25 mouse cellular contexts compared by ENCODE assay signal in genomic region chr16:58629736-58630135, GRCm38 (mm10). TPM values are rescaled to one million over a fixed set of nuclear protein-coding genes. Genes with fewer than 3 reads are reported as not detected.
"Had no signal": no experiment of that assay in that cellular context is flagged by ENCODE, and none has a peak within 500 bp of the region (broad histone marks: within the 10 kb centered on the region; RNA-seq: fewer than 3 reads in every experiment).

No protein-coding gene starts in this region.

- H3K27me3 ChIP-seq: intestine, embryonic 15.5 days; limb, embryonic 13.5 days; megakaryocyte, embryonic 14.5 days; neural tube, embryonic 13.5 days; stomach, embryonic 15.5 days had no signal

- H3K36me3 ChIP-seq: intestine, embryonic 15.5 days; limb, embryonic 13.5 days; neural tube, embryonic 13.5 days; stomach, embryonic 15.5 days had no signal

- H3K4me3 ChIP-seq: intestine, embryonic 15.5 days; layer of hippocampus, adult 2 months; limb, embryonic 13.5 days; megakaryocyte, embryonic 14.5 days; neural tube, embryonic 13.5 days; stomach, embryonic 15.5 days had no signal

- H3K4me2 ChIP-seq: intestine, embryonic 15.5 days; limb, embryonic 13.5 days; midbrain, embryonic 11.5 days; neural tube, embryonic 13.5 days; stomach, embryonic 15.5 days had no signal

- H3K9ac ChIP-seq: intestine, embryonic 15.5 days; limb, embryonic 13.5 days; neural tube, embryonic 13.5 days; stomach, embryonic 15.5 days had no signal

- ATAC-seq: intestine, embryonic 15.5 days; lung, postnatal 0 days; midbrain, embryonic 16.5 days had no signal

- H3K9me3 ChIP-seq: intestine, embryonic 15.5 days; limb, embryonic 13.5 days; megakaryocyte, embryonic 14.5 days; neural tube, embryonic 13.5 days; stomach, embryonic 15.5 days had no signal

- DNase-seq: kidney, adult 18-20 months; kidney, postnatal 10 days; kidney, postnatal 4 days; left cerebral cortex, postnatal 4 days; lung, adult 2 months; lung, postnatal 4 days; retina, postnatal 1 day; right cerebral cortex, postnatal 4 days; spleen, adult 18-20 months; thymus, adult 2 months; thymus, postnatal 25 days had no signal

- H3K4me1 ChIP-seq: intestine, embryonic 15.5 days; limb, embryonic 13.5 days; neural tube, embryonic 13.5 days; stomach, embryonic 15.5 days had no signal

- H3K27ac ChIP-seq: intestine, embryonic 15.5 days; layer of hippocampus, adult 2 months; limb, embryonic 13.5 days; neural tube, embryonic 13.5 days; stomach, embryonic 15.5 days had no signal

RNA-seq across cellular contexts. Expression of gene E330017A01Rik, which starts 8.8 kb away (rescaled TPM):
- total RNA-seq: layer of hippocampus, adult 2 months; layer of hippocampus, postnatal 10 days; left cerebral cortex, postnatal 10 days; left cerebral cortex, postnatal 4 days had no signal
- polyA plus RNA-seq: intestine, embryonic 15.5 days; limb, embryonic 13.5 days; lung, adult 2 months; lung, postnatal 0 days; midbrain, embryonic 11.5 days; midbrain, embryonic 16.5 days; stomach, embryonic 15.5 days; thymus, adult 2 months; urinary bladder, adult 2 months had no signal

RNA-seq across cellular contexts. Expression of gene Gm813, which starts 13.0 kb away (rescaled TPM):
- total RNA-seq: layer of hippocampus, adult 2 months; layer of hippocampus, postnatal 10 days; left cerebral cortex, postnatal 10 days; left cerebral cortex, postnatal 4 days had no signal
- polyA plus RNA-seq: intestine, embryonic 15.5 days; kidney, embryonic 14.5 days; limb, embryonic 13.5 days; lung, adult 2 months; lung, postnatal 0 days; midbrain, embryonic 11.5 days; midbrain, embryonic 16.5 days; neural tube, embryonic 13.5 days; stomach, embryonic 15.5 days; testis, adult 2 months; thymus, adult 2 months; urinary bladder, adult 2 months had no signal
